Mouse (Mus musculus) layer of hippocampus, postnatal 25 days (tissue): ENCODE measurements at regions not wholly inside any gene's neighbourhood (a gene's known extent, or its start where the extent isn't known, plus 50 kb on each side); places are given as distances from the start of the nearest gene placed in this dataset.

Experiments used
- DNase-seq, 2 experiments: peaks; one replicate each; pipeline ENCODE4 v3.0.0; 2022; ENCODE audit warnings: mixed read lengths in 2 of 2, low spot score in 1 of 2; ENCODE audit errors: extremely low spot score in 1 of 2

- no peak for DNase-seq
Observed at GRCm38 (mm10) chr3:50761766-50762165, 318.4 kb upstream of the Slc7a11 start.

GRCm38 (mm10) chr3:50758106-50758505, 314.7 kb upstream of the Slc7a11 start:
- no peak for DNase-seq

GRCm38 (mm10) chr3:50737173-50737572, 293.8 kb upstream of the Slc7a11 start:
- DNase-seq: no peak

DNA sequence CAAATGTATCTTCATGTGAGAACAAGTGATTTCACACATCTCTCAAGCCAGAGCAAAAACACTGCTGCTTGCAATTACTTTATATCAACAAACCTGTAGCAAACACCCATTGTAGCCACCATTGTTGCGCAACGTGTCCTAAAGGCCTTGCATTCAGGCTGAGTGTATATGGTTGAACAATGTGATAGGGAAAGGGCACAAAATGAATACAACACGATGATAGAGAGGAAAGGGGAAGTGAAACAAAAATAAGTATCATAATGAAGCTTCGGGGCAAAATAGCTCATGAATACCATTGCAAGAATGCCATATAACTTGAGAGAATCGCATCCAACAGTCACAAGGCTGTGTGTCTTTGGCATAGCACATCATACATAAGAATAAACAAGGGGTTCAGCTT, 275.6 kb upstream of the Slc7a11 start:
- DNase-seq: no peak

DNA sequence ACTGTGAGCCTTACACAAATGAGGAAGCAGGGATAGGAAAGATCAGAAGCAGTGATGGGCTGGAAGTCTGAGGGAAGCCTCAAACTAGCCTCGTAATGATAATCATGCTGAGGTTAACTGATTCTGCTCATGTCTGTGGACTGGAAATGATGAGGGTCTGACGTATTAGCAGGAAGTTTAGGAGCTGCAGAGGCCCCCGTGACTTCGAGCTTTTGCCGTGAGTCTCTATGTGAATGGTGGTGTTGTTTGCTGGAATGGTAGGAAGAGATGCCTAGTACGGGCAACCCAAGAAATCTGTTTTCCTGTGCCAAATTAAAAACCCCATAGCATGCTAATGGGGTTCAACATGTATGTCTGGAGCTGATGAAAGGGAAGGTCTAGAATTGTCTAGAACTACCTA, 270.0 kb upstream of the Slc7a11 start:
- DNase-seq: no peak

- DNase-seq: no peak
Observed at GRCm38 (mm10) chr3:50709415-50709989, 266.1 kb upstream of the Slc7a11 start.

DNA sequence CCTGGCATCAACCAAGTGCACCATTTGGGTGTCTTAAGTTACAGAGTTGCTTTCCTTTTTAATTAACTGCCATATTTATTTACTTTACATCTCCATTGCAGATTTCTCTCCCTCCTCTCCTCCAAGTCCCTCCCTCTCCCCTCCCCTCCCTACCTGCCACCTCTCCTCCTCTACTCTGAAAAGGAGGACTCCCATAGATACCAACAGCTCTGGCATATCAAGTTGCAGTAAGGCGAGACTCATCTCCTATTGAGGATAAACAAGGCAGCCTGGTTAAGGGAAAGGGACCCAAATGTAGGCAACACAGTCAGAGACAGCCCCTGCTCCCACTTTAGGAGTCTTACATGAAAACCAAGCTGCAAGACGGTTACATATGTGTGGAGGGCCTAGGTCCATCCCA, 263.3 kb upstream of the Slc7a11 start:
- DNase-seq: no peak

GRCm38 (mm10) chr3:50694904-50695680, 251.7 kb upstream of the Slc7a11 start:
- DNase-seq: no peak

DNA sequence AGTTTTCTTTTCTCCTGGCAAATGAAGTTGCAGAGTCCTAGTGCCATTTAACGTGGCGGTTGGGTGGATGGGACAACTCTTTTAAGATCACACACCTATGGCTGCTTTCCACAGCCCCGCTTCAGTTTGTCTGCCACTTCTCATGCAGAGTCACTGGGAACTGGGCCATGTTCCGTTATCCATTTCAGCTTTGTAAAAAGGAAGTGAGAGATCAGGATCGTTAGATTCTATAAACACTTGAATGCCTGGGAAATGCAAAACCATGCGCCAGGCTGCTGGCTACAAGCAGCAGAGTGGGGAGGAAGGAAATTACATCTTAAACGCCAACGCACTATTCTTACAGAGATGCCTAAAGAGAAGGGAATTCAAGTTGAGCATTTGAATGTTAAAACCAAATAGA, 251.1 kb upstream of the Slc7a11 start:
- DNase-seq: no peak

DNA sequence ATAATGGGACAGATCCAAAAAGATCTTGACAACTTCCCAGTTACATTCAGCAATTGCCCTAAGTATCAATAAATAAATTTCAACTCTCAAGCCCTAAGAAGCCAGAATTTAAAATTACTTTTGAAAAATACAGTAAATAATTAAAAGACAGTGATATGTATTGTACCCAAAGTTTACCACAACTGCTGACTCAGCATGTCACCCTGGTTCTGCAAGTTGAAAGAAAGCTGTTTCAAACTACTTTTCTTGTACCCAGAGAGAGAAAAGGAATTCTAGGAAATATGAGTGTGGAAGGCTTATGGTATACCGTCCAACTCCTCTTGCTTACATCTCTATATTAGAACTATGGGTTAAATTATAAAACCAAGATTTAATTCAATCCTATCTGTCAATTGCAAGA, 248.9 kb upstream of the Slc7a11 start:
- no peak for DNase-seq

GRCm38 (mm10) chr3:50690750-50691149, 247.3 kb upstream of the Slc7a11 start:
- no peak for DNase-seq

GRCm38 (mm10) chr3:50689375-50689774, 246.0 kb upstream of the Slc7a11 start:
- DNase-seq: no peak

DNA sequence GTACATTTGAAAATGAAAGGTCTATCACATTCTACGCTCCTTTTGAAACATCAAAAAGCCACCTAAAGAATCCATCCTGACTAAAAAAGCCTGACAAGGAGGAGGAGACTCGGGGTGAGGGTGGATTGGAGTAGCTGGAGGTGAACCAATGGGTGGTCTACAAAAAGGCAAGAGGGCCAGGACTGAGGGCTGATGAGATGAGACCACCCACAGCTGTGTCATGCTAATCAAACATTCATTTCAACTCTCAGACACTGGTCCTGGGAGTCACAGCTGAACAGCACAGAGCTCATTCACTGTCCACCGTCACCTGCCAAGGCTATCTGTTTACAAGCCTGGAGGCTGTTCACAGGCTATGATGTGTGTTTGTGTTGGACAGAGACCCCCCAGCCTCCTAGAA, 244.3 kb upstream of the Slc7a11 start:
- no peak for DNase-seq

DNA sequence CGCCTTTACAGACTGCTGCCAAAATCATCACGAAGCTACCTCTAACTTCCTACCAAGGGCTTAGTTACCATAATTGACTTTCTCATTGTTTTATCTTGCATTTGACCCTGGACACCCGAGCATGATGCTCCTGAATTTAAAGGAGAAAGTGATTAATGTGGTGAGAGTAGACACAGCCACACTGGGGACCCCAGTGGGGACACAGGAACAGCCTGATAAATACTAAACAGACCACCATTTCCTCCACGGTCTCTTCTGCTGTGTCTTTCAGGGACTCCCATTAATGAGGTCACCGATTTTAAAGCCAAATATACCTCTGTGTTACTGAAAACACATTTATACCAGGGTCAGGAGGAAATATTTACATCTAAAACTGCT, 235.2 kb upstream of the Slc7a11 start:
- DNase-seq: no peak

DNA sequence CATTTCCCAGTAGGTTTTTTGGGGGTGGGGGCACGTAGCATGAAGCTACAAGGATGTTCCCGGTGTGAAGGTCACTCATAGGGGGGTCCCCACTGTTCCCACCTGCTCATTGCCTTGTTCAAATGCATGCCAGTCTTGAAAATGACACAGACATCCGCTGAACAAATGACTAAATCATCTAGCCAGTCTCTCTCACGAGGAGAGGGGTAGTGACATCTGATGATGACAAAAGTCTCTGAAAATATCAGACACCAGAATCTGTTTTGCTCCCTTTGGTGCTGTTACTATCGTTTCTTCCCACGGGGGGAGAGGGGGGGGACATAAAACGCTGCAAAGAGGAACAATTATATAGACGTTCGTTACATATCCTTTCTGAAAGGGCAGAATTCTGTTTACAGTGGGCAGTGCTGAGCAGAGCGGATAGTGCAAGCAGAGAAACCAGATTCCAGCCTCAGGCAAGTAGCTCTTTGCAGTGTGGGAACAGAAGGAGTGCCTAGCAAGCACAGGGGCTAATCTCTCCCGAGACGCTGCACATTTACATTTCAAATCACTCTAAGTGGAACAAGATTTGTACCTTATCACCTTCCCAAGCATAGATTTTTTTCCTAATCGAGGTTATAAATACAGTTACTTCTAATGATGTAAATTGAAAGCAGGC, 234.7 kb upstream of the Slc7a11 start:
- no peak for DNase-seq

GRCm38 (mm10) chr3:50675769-50676168, 232.4 kb upstream of the Slc7a11 start:
- no peak for DNase-seq

DNA sequence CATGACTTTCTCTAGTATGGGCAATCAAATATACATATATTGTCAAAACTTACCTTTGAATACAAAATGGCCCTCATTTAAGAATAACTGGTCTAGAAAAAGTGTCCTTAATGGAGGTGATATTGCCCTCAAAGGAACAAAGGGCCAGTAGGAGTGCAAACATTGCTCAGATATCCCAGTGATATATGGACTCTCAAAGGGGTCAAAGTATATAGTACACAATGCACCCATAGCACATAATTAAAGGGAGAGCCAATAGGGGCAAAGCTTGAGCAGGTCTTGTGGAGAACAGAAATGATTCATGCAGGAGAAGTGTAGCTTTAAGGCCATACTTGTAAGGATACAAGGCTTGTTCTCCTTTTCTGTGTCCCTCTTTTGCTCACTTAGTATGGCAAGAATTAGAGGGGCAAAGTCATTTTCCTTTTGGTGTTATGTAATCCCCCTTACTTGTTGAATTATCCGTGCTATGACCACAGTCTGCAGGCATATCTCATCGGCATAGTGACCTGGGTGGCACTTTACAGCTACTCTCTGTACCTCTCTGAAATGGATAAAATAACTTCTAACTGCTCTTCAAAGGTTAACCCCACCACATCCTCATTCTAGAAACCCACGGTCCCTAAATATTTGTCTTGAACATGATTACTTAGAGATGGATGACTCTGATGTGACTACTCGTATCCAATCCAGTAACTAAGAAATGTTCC, 231.6 kb upstream of the Slc7a11 start:
- DNase-seq: no peak

- no peak for DNase-seq
Observed at GRCm38 (mm10) chr3:50665316-50665715, 221.9 kb upstream of the Slc7a11 start.

- no peak for DNase-seq
Observed at GRCm38 (mm10) chr3:50660966-50661365, 217.6 kb upstream of the Slc7a11 start.

- no peak for DNase-seq
Observed at GRCm38 (mm10) chr3:50660566-50660965, 217.2 kb upstream of the Slc7a11 start.

- no peak for DNase-seq
Observed at GRCm38 (mm10) chr3:50657890-50658289, 214.5 kb upstream of the Slc7a11 start.
